Mouse (Mus musculus) hindbrain, postnatal 0 days (tissue): ENCODE results near the gene Obscn. TPM values are rescaled to one million over a fixed set of nuclear protein-coding genes. Genes with fewer than 3 reads are reported as not detected.

Experiments used
- ATAC-seq: fragments of 200-750 bp; cut with Nextera tagmentation; 2 replicates; pipeline ENCODE4 v1.8.0; 2017; ENCODE audit warnings: mild to moderate bottlenecking, moderate TSS enrichment, moderate library complexity
- DNase-seq: peaks from one replicate; pipeline ENCODE4 v3.0.0-alpha.2; 2015; ENCODE audit warnings: low spot score
- H3K27ac ChIP-seq: fragments of 300-500 bp; sonication (generic); 2 replicates; pipeline ENCODE4 v1.5.1; 2014; ENCODE audit warnings: mild to moderate bottlenecking
- H3K27me3 ChIP-seq: fragments of 300-500 bp; sonication (generic); 2 replicates; pipeline ENCODE4 v1.6.1; 2014; ENCODE audit warnings: low read length, mixed read lengths; ENCODE audit not compliant: insufficient read depth
- H3K36me3 ChIP-seq: fragments of 300-500 bp; sonication (generic); 2 replicates; pipeline ENCODE4 v1.6.1; 2014; ENCODE audit warnings: low read length, mixed read lengths; ENCODE audit not compliant: insufficient read depth
- H3K4me1 ChIP-seq: fragments of 300-500 bp; sonication (generic); 2 replicates; pipeline ENCODE4 v1.6.1; 2014; ENCODE audit warnings: antibody characterized with exemption, low read length, mixed read lengths; ENCODE audit not compliant: insufficient read depth
- H3K4me2 ChIP-seq: fragments of 300-500 bp; sonication (generic); 2 replicates; pipeline ENCODE4 v1.6.1; 2014; ENCODE audit warnings: low read depth, mild to moderate bottlenecking, low read length, moderate library complexity, mixed read lengths
- H3K4me3 ChIP-seq: fragments of 300-500 bp; sonication (generic); 2 replicates; pipeline ENCODE4 v1.5.1; 2014; ENCODE audit warnings: low read length
- H3K9ac ChIP-seq: fragments of 300-500 bp; sonication (generic); replicated peaks from 2 replicates; pipeline ENCODE4 v1.6.1; 2014; ENCODE audit warnings: mild to moderate bottlenecking, low read length, moderate library complexity, mixed read lengths
- H3K9me3 ChIP-seq: fragments of 300-500 bp; sonication (generic); 2 replicates; pipeline ENCODE4 v1.6.1; 2016; ENCODE audit warnings: low read length, mixed read lengths
- CTCF ChIP-seq: IDR thresholded peaks from 2 replicates; pipeline ENCODE4 v1.5.1; 2016; ENCODE audit warnings: antibody characterized with exemption, control low read depth, low read depth
- WGBS: fragments of 180-500 bp; shearing (Covaris S2); extraction: QIAGEN DNeasy Blood & Tissue Kit; methylation state at CpG from one replicate; pipeline ENCODE4 v1.1.7; 2014; 5-methylcytosine and 5-hydroxymethylcytosine counted together
- polyA plus RNA-seq: library from polyadenylated mRNA; unstranded; fragments of >200 nt; fragmentation: Nextera tagmentation; extraction: Ambion mirVana; gene quantifications from 2 replicates; pipeline ENCODE4 v1.2.1, GENCODE M21; 2015
- total RNA-seq: library from RNA; depleted of rRNA; stranded (reverse); fragments of >200 nt; gene quantifications from 2 replicates; pipeline ENCODE4 v1.2.3, GENCODE M21; 2014

Obscn gene
- total and polyA plus RNA-seq, 2 experiments from 2014 or later = 0.41 to 2.8 TPM

DNA sequence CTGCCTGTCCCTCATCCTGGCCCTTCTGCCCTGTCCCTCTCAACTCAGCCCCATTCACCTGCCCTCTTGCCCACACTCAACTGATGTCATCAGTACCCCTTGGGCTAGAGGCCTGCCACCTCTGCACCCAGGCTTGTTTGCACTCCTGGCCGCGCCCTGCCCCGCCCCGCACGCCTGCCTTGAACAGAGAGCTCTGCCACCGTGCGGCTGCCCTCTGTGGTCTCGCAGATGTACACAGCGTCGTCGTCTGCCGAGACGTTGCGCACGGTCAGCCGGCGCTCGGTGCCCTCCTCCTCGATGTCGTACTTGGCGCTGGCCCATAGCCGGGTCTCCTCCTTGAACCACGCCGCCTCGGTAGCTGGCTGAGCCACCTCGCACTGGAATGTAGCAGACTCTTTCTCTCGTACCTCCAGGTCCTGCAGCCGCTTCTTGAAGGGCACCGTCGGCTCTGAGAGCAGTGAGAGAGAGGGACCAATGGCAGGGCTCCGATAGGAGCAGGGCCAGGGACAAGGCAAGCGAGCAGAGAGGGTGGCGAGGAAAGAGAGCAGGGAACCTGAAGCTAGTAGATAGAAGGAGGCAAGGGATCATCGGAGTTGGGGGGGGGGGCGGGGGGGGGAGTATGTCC is 1.7 kb downstream of the Obscn start:
- no peak overlapping the region for H3K27ac ChIP-seq
- 9% methylated on average over 33 of the region's 35 CpGs for WGBS
- no peaks in the 10 kb centered on the region for H3K9me3 ChIP-seq
- ATAC-seq (peak; percentile 16; the same call in 1 of the 2 replicates), DNase-seq (peak; percentile 11)
- no peak for TF ChIP-seq CTCF
- H3K4me2 ChIP-seq = peak overlapping the region; percentile 23; the same call in 1 of the 2 replicates
- H3K36me3 ChIP-seq = no peaks in the 10 kb centered on the region
- peak overlapping the region; percentile 6; the same call in 1 of the 2 replicates for H3K4me3 ChIP-seq
- peaks cover 37% of the 10 kb centered on the region for H3K27me3 ChIP-seq
- no peak overlapping the region for H3K9ac ChIP-seq
- no peaks in the 10 kb centered on the region for H3K4me1 ChIP-seq

DNA sequence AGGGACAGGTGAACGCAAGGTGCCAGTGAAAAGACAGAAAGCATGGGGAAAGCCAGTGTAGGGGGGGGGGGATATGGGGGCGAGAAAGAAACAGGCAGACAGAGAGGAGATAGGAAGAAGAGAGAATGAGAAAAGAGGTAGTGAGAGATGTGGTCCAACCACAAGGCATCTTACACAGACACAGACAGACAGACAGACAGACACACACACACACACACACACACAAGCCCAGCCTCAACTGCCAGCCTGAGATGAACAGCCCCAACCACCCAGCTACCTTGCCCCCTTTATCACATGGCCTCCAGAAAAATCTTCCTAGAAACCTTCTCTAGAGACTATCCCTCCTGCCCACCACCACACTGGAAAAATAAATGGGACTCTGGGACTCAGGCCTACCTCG is 4.1 kb downstream of the Obscn start:
- no peak overlapping the region for H3K9ac ChIP-seq
- no peak for TF ChIP-seq CTCF
- no peak overlapping the region for H3K4me3 ChIP-seq
- H3K27ac ChIP-seq = no peak overlapping the region
- no peak overlapping the region for H3K4me2 ChIP-seq
- ATAC-seq (no peak), DNase-seq (no peak)
- no peaks in the 10 kb centered on the region for H3K36me3 ChIP-seq
- no peaks in the 10 kb centered on the region for H3K4me1 ChIP-seq
- H3K9me3 ChIP-seq = no peaks in the 10 kb centered on the region
- peaks cover 29% of the 10 kb centered on the region for H3K27me3 ChIP-seq
- WGBS = 70% methylated on average over 2 of the region's 3 CpGs

DNA sequence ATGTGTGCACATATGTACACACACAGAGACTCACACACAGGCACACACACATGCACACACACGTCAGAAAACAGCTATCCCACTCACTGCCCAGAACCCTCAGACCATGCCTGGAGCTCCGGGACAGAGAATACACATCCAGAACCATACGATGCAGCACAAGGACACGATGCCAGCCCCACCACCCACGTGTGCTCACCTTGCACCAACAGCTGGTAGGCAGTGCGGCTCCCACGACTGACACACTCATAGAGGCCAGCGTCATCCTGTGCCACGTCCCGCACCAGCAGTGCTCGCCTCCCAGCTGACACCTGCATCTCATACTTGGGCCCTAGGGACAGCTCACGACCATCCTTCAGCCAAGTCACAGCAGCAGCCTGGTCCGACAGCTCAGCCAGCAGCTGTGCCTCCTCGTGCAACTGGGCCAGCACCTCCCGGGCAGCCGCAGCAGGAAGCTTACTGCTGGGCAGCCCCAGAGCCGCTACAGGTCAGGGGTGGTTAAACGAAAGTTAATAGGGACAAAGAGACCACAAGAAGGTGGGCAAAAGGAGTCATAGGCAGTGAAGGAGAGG is 4.8 kb downstream of the Obscn start:
- Histone ChIP-seq H3K27ac (no peak overlapping the region), H3K9me3 (no peaks in the 10 kb centered on the region), H3K4me2 (no peak overlapping the region), H3K4me3 (no peak overlapping the region), H3K36me3 (no peaks in the 10 kb centered on the region), H3K27me3 (peaks cover 23% of the 10 kb centered on the region), H3K9ac (no peak overlapping the region), H3K4me1 (no peaks in the 10 kb centered on the region)
- no peak for TF ChIP-seq CTCF
- ATAC-seq (no peak), DNase-seq (no peak)
- 51% methylated on average over 18 of the region's 18 CpGs for WGBS

DNA sequence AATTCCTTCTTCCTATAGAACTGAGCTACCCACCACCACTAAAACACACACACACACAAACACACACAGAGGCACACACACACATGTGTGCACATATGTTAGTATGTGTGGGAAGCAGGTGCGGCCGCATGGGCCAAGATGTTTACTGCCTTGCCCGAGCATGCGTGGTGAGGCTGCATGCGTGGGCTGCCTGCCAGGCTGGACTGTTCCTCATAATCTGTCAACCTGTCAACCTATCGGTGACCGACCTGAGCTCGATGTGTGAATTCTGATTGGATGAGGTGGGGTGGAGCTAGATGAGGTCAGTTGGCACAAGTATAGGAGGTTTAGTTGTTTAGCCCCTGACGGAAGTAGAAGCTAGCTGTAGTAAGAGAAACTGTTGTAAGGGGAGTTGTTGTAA is 5.4 kb downstream of the Obscn start:
- Histone ChIP-seq H3K4me3 (no peak overlapping the region), H3K36me3 (no peaks in the 10 kb centered on the region), H3K4me1 (no peaks in the 10 kb centered on the region), H3K4me2 (no peak overlapping the region), H3K9me3 (no peaks in the 10 kb centered on the region), H3K27me3 (peaks cover 16% of the 10 kb centered on the region), H3K27ac (no peak overlapping the region), H3K9ac (no peak overlapping the region)
- DNase-seq = peak; percentile 48
- WGBS = 77% methylated on average over 9 of the region's 9 CpGs
- no peak for TF ChIP-seq CTCF
- ATAC-seq = 0 out of 2 replicates have a peak, but pooled peaks have one; percentile 48

DNA sequence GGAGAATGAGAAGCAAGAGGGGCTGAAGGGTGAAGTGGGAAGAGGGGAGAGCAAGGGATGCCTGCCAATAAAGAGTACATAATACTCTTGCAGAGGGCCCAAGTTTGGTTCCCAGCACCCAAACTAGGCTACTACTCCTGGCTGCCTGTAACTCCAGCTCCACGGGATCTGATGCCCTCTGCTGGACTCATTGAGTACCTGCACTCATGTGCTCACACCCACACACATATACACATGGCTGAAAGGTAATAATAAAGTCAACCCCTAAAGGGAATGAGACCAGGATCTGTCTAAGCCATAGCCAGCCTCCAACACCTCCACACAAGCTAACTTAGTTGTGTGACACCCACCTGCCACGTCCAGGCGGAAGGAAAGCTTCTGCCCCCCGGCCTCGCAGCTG is 30.3 kb downstream of the Obscn start:
- Histone ChIP-seq H3K4me1 (no peaks in the 10 kb centered on the region), H3K36me3 (no peaks in the 10 kb centered on the region), H3K9me3 (no peaks in the 10 kb centered on the region), H3K4me3 (no peak overlapping the region), H3K9ac (no peak overlapping the region), H3K4me2 (no peak overlapping the region), H3K27me3 (no peaks in the 10 kb centered on the region), H3K27ac (no peak overlapping the region)
- ATAC-seq (no peak), DNase-seq (no peak)
- WGBS = 94% methylated on average over 5 of the region's 5 CpGs
- TF ChIP-seq CTCF = no peak

DNA sequence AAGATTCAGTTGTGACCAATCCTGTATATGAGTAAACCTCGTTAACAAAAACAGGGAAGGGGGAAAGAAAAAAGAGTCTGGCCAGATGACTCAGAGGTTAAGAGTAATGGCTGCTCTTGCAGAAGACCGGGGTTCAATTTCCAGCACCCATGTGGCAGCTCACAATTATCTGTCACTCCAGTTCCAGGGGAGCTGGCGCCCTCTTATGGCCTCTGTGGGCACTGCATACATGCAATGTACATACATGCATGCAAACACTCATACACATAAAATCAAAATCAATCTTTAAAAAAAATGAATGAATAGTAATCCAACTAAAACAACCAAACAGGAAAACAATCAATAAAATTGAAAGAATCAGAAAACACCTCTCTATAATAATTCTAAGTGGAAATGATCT is 33.9 kb downstream of the Obscn start:
- 68% methylated on average over 3 of the region's 3 CpGs for WGBS
- Histone ChIP-seq H3K27me3 (no peaks in the 10 kb centered on the region), H3K9me3 (no peaks in the 10 kb centered on the region), H3K4me2 (no peak overlapping the region), H3K4me3 (no peak overlapping the region), H3K4me1 (no peaks in the 10 kb centered on the region), H3K36me3 (no peaks in the 10 kb centered on the region), H3K9ac (no peak overlapping the region), H3K27ac (no peak overlapping the region)
- peak; percentile 22; the same call in 1 of the 2 replicates for TF ChIP-seq CTCF
- DNase-seq (no peak), ATAC-seq (no peak)

DNA sequence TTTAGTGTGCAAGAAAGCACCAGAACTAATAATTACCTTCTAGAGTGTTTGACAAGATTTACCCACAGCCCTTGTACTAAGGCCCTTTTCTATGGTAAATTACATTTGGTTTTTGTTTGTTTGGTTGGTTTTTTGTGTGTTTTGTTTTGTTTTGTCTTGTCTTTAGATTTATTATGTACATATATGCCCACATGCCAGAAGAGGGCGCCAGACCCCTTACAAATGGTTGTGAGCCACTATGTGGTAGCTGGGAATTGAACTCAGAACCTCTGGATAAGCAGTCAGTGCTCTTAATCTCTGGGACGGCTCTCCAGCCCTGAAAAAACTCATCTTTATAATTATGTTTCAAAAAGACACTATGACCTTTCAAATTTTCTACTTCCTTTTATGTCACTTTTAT is 37.9 kb downstream of the Obscn start:
- Histone ChIP-seq H3K36me3 (no peaks in the 10 kb centered on the region), H3K27me3 (no peaks in the 10 kb centered on the region), H3K4me1 (no peaks in the 10 kb centered on the region), H3K27ac (no peak overlapping the region), H3K9me3 (no peaks in the 10 kb centered on the region), H3K9ac (no peak overlapping the region), H3K4me2 (no peak overlapping the region), H3K4me3 (no peak overlapping the region)
- no peak for ATAC-seq
- 26% methylated on average over 2 of the region's 2 CpGs for WGBS
- DNase-seq = peak; percentile 41
- peak; percentile 51 for TF ChIP-seq CTCF
